Comparison of ENCODE assay signal across 11 mouse cellular contexts in the genomic region with DNA sequence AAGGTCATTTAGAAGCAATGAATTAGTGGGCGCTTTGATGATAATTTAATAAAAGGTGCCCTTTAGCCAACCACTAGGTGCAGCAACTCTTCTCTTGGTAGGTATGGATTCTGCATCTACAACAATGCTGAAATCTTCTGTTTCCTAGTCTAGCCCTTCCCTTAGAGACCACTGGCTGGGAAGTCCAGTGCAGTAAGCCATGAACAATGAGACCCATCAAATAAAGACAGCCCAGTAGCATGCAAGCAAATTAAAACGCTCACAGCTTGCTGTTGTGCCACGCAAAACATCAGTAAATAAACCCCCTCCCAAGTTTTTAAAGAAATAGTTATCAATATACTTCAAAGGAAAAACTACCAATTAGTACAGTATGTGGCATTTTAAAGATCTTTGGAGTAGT. TPM values are rescaled to one million over a fixed set of nuclear protein-coding genes. Genes with fewer than 3 reads are reported as not detected.
DNase-seq lines count a peak whose midpoint lies in the region; ATAC-seq lines count a peak whose summit lies in the region.
"Had no signal": no experiment of that assay in that cellular context is flagged by ENCODE, and none has a peak within 500 bp of the region (broad histone marks: within the 10 kb centered on the region; RNA-seq: fewer than 3 reads in every experiment).

No protein-coding gene starts in this region.

- H3K27ac ChIP-seq in kidney, embryonic 16.5 days (ENCODE audit: low read length) = no peak overlapping the region
- H3K27ac ChIP-seq in forebrain, embryonic 10.5 days = peak overlapping the region; percentile 77; the same call in 1 of the 2 replicates
- peak overlapping the region; percentile 84 for H3K27ac ChIP-seq in hindbrain, embryonic 13.5 days
- H3K27ac ChIP-seq in midbrain, embryonic 15.5 days = peak overlapping the region; percentile 87
- H3K27ac ChIP-seq: liver, embryonic 13.5 days had no signal

- no peak overlapping the region for H3K9ac ChIP-seq in kidney, embryonic 16.5 days (replicated peaks; ENCODE audit: low read length)
- no peak overlapping the region for H3K9ac ChIP-seq in hindbrain, embryonic 13.5 days
- H3K9ac ChIP-seq in midbrain, embryonic 15.5 days = no peak overlapping the region
- H3K9ac ChIP-seq: liver, embryonic 13.5 days had no signal

- peak overlapping the region; percentile 60 for H3K4me2 ChIP-seq in kidney, embryonic 16.5 days (replicated peaks; ENCODE audit: low read depth, low read length)
- H3K4me2 ChIP-seq in hindbrain, embryonic 13.5 days = peak overlapping the region; percentile 57
- peak overlapping the region; percentile 52 for H3K4me2 ChIP-seq in midbrain, embryonic 15.5 days
- H3K4me2 ChIP-seq: liver, embryonic 13.5 days had no signal

- no peak overlapping the region; the same call in 1 of the 2 replicates for H3K4me3 ChIP-seq in kidney, embryonic 16.5 days (ENCODE audit: low read length)
- H3K4me3 ChIP-seq in forebrain, embryonic 10.5 days = peak overlapping the region; percentile 47; the same call in 1 of the 2 replicates
- H3K4me3 ChIP-seq in hindbrain, embryonic 13.5 days = no peak overlapping the region
- H3K4me3 ChIP-seq in midbrain, embryonic 15.5 days = no peak overlapping the region
- H3K4me3 ChIP-seq: liver, embryonic 13.5 days; myocyte had no signal

- no peaks in the 10 kb centered on the region for H3K27me3 ChIP-seq in kidney, embryonic 16.5 days (ENCODE audit: insufficient read depth, low read length)
- H3K27me3 ChIP-seq in forebrain, embryonic 10.5 days (ENCODE audit: poor library complexity, severe bottlenecking) = no peaks in the 10 kb centered on the region; the same call in 1 of the 2 replicates
- H3K27me3 ChIP-seq in hindbrain, embryonic 13.5 days = no peaks in the 10 kb centered on the region
- H3K27me3 ChIP-seq in midbrain, embryonic 15.5 days (replicated peaks) = no peaks in the 10 kb centered on the region

- ATAC-seq in kidney, embryonic 16.5 days (ENCODE audit: low FRiP score, low TSS enrichment) = no peak
- peak; percentile 58; the same call in 1 of the 2 replicates for ATAC-seq in hindbrain, embryonic 13.5 days (ENCODE audit: low FRiP score)
- ATAC-seq in midbrain, embryonic 15.5 days (replicated peaks) = peak; percentile 58

- DNase-seq in kidney, adult 18-20 months = no peak
- DNase-seq in forebrain, embryonic 10.5 days (ENCODE audit: extremely low spot score, low spot score) = no peak
- no peak for DNase-seq in liver
- DNase-seq in cerebellum, postnatal 4 days (ENCODE audit: low spot score in 2 of 2) = no peak
- DNase-seq: liver, embryonic 13.5 days had no signal

- no peaks in the 10 kb centered on the region for H3K36me3 ChIP-seq in kidney, embryonic 16.5 days (ENCODE audit: insufficient read depth, low read length)
- no peaks in the 10 kb centered on the region for H3K36me3 ChIP-seq in forebrain, embryonic 10.5 days (replicated peaks)
- peaks cover 9% of the 10 kb centered on the region for H3K36me3 ChIP-seq in hindbrain, embryonic 13.5 days
- H3K36me3 ChIP-seq in midbrain, embryonic 15.5 days (replicated peaks) = no peaks in the 10 kb centered on the region
- H3K36me3 ChIP-seq: liver, embryonic 13.5 days had no signal

- 0 out of 2 replicates have a peak, but pooled peaks cover 3% of the 10 kb centered on the region for H3K9me3 ChIP-seq in kidney, embryonic 16.5 days (ENCODE audit: low read length)
- no peaks in the 10 kb centered on the region for H3K9me3 ChIP-seq in forebrain, embryonic 10.5 days
- H3K9me3 ChIP-seq in hindbrain, embryonic 13.5 days = no peaks in the 10 kb centered on the region
- H3K9me3 ChIP-seq in midbrain, embryonic 15.5 days = no peaks in the 10 kb centered on the region
- H3K9me3 ChIP-seq: liver, embryonic 13.5 days had no signal

- WGBS in kidney, embryonic 16.5 days = 68% methylated on average over 3 of the region's 3 CpGs
- 50% methylated on average over 3 of the region's 3 CpGs for WGBS in forebrain, embryonic 10.5 days
- 41% methylated on average over 3 of the region's 3 CpGs for WGBS in hindbrain, embryonic 13.5 days
- WGBS in midbrain, embryonic 15.5 days = 37% methylated on average over 3 of the region's 3 CpGs

- H3K4me1 ChIP-seq in kidney, embryonic 16.5 days (ENCODE audit: insufficient read depth, low read length) = peaks cover 14% of the 10 kb centered on the region; the same call in 1 of the 2 replicates
- H3K4me1 ChIP-seq in forebrain, embryonic 10.5 days = peaks cover 33% of the 10 kb centered on the region
- peaks cover 24% of the 10 kb centered on the region for H3K4me1 ChIP-seq in hindbrain, embryonic 13.5 days (replicated peaks)
- H3K4me1 ChIP-seq in midbrain, embryonic 15.5 days = peaks cover 27% of the 10 kb centered on the region
- H3K4me1 ChIP-seq: liver, embryonic 13.5 days had no signal

RNA-seq across cellular contexts. Expression of gene Gm21954, which starts 10.9 kb away (rescaled TPM):
- not detected in 2 replicates for polyA plus RNA-seq in kidney, embryonic 16.5 days (2015; fragmentation: Nextera tagmentation; extraction: Ambion mirVana)
- polyA plus RNA-seq in forebrain, embryonic 10.5 days (2016; fragmentation: Nextera tagmentation; extraction: Ambion mirVana) = not detected in 2 replicates
- polyA plus RNA-seq in hindbrain, embryonic 13.5 days (2015; fragmentation: Nextera tagmentation; extraction: Ambion mirVana) = not detected in 2 replicates
- polyA plus RNA-seq in midbrain, embryonic 15.5 days (2015; fragmentation: Nextera tagmentation; extraction: Ambion mirVana) = not detected in 2 replicates
- polyA plus RNA-seq: large intestine, adult 2 months; liver, embryonic 13.5 days; myocyte; spleen, adult 2 months had no signal
